Mouse (Mus musculus): Measurements from ENCODE around the gene Hfe. TPM values are rescaled to one million over a fixed set of nuclear protein-coding genes. Genes with fewer than 3 reads are reported as not detected.

Hfe gene
- total and polyA plus RNA-seq, 3 experiments = 0.08 to 1.0 (median 0.39) TPM

DNA sequence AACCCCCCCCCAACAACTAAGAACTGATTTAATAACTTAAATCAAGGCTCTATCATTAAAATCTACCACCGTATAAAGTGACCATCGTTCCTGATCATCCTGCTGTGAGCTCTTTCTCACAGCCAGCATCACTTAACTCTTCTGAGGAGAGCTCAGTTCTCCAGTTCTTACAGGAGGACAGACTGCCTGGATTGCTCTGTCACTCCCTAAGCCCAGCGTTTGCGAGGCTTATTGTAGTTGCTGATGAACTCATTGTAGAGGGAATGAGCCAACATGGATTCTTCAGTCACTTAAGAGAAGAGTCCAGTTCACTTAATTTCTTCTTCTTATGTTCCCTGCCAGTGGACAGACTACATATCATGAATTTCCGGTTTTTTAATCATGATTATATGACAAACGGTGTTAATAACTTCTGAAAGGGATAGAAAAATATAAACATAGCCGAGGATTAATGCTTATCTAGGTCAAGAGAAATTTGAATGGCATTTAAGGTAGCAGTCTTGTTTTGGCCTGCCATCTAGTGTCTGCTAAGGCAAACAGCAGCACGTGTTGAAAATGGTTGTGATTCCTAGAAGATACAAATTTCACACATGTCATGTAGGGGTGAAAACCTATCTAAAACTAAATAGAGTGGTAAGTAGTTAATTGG is 21.6 kb upstream of the Hfe start:
- Histone ChIP-seq H3K79me2 (replicated peaks; ENCODE audit: control insufficient read depth, extremely low read depth, insufficient read depth, poor library complexity, severe bottlenecking) (no peaks in the 10 kb centered on the region), H3K9ac (ENCODE audit: insufficient read depth, low read depth) (no peak overlapping the region), H3K9me3 (replicated peaks; ENCODE audit: low read length) (no peaks in the 10 kb centered on the region), H3K36me3 (replicated peaks in 1 of 2; ENCODE audit: control insufficient read depth in 1 of 2, insufficient read depth in 1 of 2, low read length in 1 of 2) (no peaks in the 10 kb centered on the region), H3K4me3 (replicated peaks in 1 of 3; ENCODE audit: low read depth in 2 of 3, low read length in 2 of 3, poor library complexity in 1 of 3) (no peak overlapping the region), H3K27me3 (replicated peaks) (no peaks in the 10 kb centered on the region), H3K27ac (ENCODE audit: insufficient read depth, low read depth) (no peak overlapping the region), H3K4me1 (ENCODE audit: control insufficient read depth in 1 of 2, insufficient read depth in 2 of 2) (no peaks in the 10 kb centered on the region), H3K4me2 (ENCODE audit: insufficient read depth, low read depth, poor library complexity, severe bottlenecking) (no peak overlapping the region)
- no peak for DNase-seq (ENCODE audit: extremely low read depth)
- dilution Hi-C loops (cut with MboI; ENCODE audit: extremely low pct_ligation_motif_present, extremely low pct_unique_long_range_greater_than_20kb, low sequenced_read_pairs) = no loop called here
- TF ChIP-seq MYC (IDR thresholded peaks at IDR 0.05; ENCODE audit: low read depth, low read length) (peak; percentile 95), BHLHE40 (IDR thresholded peaks at IDR 0.05; ENCODE audit: low read depth, low read length) (peak; percentile 87), KAT2A (IDR thresholded peaks at IDR 0.05; ENCODE audit: insufficient replicate concordance, low read length) (no peak), SMC3 (IDR thresholded peaks at IDR 0.05; ENCODE audit: low read depth, low read length) (peak; percentile 95), EP300 (IDR thresholded peaks at IDR 0.05; ENCODE audit: low read length) (no peak), JUND (conservative IDR thresholded peaks at IDR 0.05; ENCODE audit: low read depth, low read length) (0 out of 2 replicates have a peak, but pooled peaks have one; percentile 38), CTCF (conservative IDR thresholded peaks at IDR 0.05 in 1 of 2, IDR thresholded peaks at IDR 0.05 in 1 of 2; ENCODE audit: low read depth in 2 of 2, low read length in 2 of 2) (peak; percentile 62 to 97), MAX (IDR thresholded peaks at IDR 0.05; ENCODE audit: low read length) (peak; percentile 88), ZC3H11A (IDR thresholded peaks at IDR 0.05; ENCODE audit: low read depth, low read length) (peak; percentile 76), RAD21 (IDR thresholded peaks at IDR 0.05; ENCODE audit: low read depth, low read length) (peak; percentile 95)
- in situ Hi-C loops (cut with MboI; ENCODE audit: low pct_ligation_motif_present, low pct_unique_long_range_greater_than_20kb, low sequenced_read_pairs) = no loop called here

DNA sequence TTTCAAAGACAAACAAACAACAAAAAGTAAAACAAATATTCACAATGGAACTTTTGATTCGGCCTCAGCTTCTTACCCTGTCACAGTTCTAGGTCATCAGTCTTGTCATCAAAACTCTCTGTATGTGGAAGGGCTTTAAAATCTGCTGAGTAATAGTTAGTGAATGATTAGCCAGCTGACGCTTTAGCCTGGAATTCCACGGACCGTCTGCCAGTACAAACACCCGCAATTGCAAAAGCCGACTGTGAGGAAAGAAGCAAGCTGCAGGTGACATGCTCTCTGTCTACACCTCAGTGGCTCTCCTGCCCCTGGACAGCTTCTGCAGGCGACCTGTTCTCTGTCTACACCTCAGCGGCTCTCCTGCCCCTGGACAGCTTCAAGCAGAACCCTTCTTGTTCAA is 19.8 kb upstream of the Hfe start:
- Histone ChIP-seq H3K36me3 (replicated peaks in 1 of 2; ENCODE audit: control insufficient read depth in 1 of 2, insufficient read depth in 1 of 2, low read length in 1 of 2) (no peaks in the 10 kb centered on the region), H3K4me2 (ENCODE audit: insufficient read depth, low read depth, poor library complexity, severe bottlenecking) (no peak overlapping the region), H3K4me3 (replicated peaks in 1 of 3; ENCODE audit: low read depth in 2 of 3, low read length in 2 of 3, poor library complexity in 1 of 3) (no peak overlapping the region), H3K9ac (ENCODE audit: insufficient read depth, low read depth) (no peak overlapping the region), H3K27me3 (replicated peaks) (no peaks in the 10 kb centered on the region), H3K9me3 (replicated peaks; ENCODE audit: low read length) (no peaks in the 10 kb centered on the region), H3K79me2 (replicated peaks; ENCODE audit: control insufficient read depth, extremely low read depth, insufficient read depth, poor library complexity, severe bottlenecking) (no peaks in the 10 kb centered on the region), H3K27ac (ENCODE audit: insufficient read depth, low read depth) (no peak overlapping the region), H3K4me1 (ENCODE audit: control insufficient read depth in 1 of 2, insufficient read depth in 2 of 2) (no peaks in the 10 kb centered on the region)
- dilution Hi-C loops (cut with MboI; ENCODE audit: extremely low pct_ligation_motif_present, extremely low pct_unique_long_range_greater_than_20kb, low sequenced_read_pairs) (no loop called here), in situ Hi-C loops (cut with MboI; ENCODE audit: low pct_ligation_motif_present, low pct_unique_long_range_greater_than_20kb, low sequenced_read_pairs) (no loop called here)
- no peak for DNase-seq (ENCODE audit: extremely low read depth)
- TF ChIP-seq CTCF (conservative IDR thresholded peaks at IDR 0.05 in 1 of 2, IDR thresholded peaks at IDR 0.05 in 1 of 2; ENCODE audit: low read depth in 2 of 2, low read length in 2 of 2) = no peak
- TF ChIP-seq USF1 (IDR thresholded peaks at IDR 0.05; ENCODE audit: low read depth, low read length) = no peak
- no peak for TF ChIP-seq JUND (conservative IDR thresholded peaks at IDR 0.05; ENCODE audit: low read depth, low read length)
- TF ChIP-seq BHLHE40 (IDR thresholded peaks at IDR 0.05; ENCODE audit: low read depth, low read length) = no peak
- TF ChIP-seq MAX (IDR thresholded peaks at IDR 0.05; ENCODE audit: low read length) = no peak
- no peak for TF ChIP-seq USF2 (conservative IDR thresholded peaks at IDR 0.05; ENCODE audit: low read depth, low read length)
- TF ChIP-seq PAX5 (IDR thresholded peaks at IDR 0.05; ENCODE audit: low read length) = no peak
- no peak for TF ChIP-seq E2F4 (IDR thresholded peaks at IDR 0.05; ENCODE audit: insufficient replicate concordance, low read depth, low read length)
- no peak for TF ChIP-seq MYC (IDR thresholded peaks at IDR 0.05; ENCODE audit: low read depth, low read length)
- TF ChIP-seq ZKSCAN1 (IDR thresholded peaks at IDR 0.05; ENCODE audit: borderline replicate concordance, low read depth, low read length) = no peak
- TF ChIP-seq NELFE (IDR thresholded peaks at IDR 0.05; ENCODE audit: low read depth, low read length) = no peak
- no peak for TF ChIP-seq POLR2A (IDR thresholded peaks at IDR 0.05; ENCODE audit: low read depth, low read length)
- TF ChIP-seq POLR2AphosphoS2 (IDR thresholded peaks at IDR 0.05; ENCODE audit: low read depth, low read length) = no peak
- TF ChIP-seq CHD2 (IDR thresholded peaks at IDR 0.05; ENCODE audit: low read length) = no peak
- TF ChIP-seq MEF2A (IDR thresholded peaks at IDR 0.05; ENCODE audit: borderline replicate concordance, low read depth, low read length) = no peak
- TF ChIP-seq SIN3A (IDR thresholded peaks at IDR 0.05; ENCODE audit: low read length) = no peak
- no peak for TF ChIP-seq MAZ (IDR thresholded peaks at IDR 0.05; ENCODE audit: low read depth, low read length)
- TF ChIP-seq IRF4 (IDR thresholded peaks at IDR 0.05; ENCODE audit: low read depth, low read length) = no peak
- TF ChIP-seq TCF12 (IDR thresholded peaks at IDR 0.05; ENCODE audit: low read depth, low read length) = no peak

Data from CH12.LX (cell line).